Mouse (Mus musculus) G1E (cell line): ENCODE measurements at regions not wholly inside any gene's neighbourhood (a gene's known extent, or its start where the extent isn't known, plus 50 kb on each side); places are given as distances from the start of the nearest gene placed in this dataset.

Experiments used
- CTCF ChIP-seq: IDR thresholded peaks from 2 replicates; pipeline ENCODE4 v1.5.1; 2012; ENCODE audit warnings: low read depth, low read length, inconsistent platforms, mixed read lengths
- GATA2 ChIP-seq: IDR thresholded peaks from 2 replicates; pipeline ENCODE4 v1.6.1; 2012; ENCODE audit warnings: low read depth, low read length, inconsistent platforms, borderline replicate concordance
- POLR2AphosphoS5 ChIP-seq: IDR thresholded peaks from 2 replicates; pipeline ENCODE4 v1.6.1; 2012; ENCODE audit warnings: low read depth, low read length, inconsistent platforms; ENCODE audit not compliant: insufficient replicate concordance

DNA sequence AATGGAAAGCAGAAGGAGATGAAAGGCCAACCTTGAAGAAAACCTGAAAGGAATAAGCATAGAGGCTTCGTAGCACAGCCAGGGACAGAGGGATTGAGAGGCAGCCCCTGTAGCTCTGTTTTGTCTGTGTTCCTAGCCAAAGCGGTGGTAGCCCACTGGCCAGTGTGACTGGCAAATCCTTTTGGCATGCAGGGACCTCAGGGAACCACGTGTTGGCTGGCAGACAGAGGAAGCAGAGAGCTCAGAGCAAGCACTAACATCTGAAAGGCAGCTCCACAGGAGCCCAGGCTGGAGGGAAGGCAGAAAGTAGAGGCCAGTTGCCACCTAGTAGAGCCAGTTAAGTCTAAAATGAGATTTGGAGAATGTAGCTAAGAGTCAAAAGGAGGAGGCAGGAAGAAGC, 842.5 kb upstream of the 2610301B20Rik start:
- TF ChIP-seq CTCF (no peak), POLR2AphosphoS5 (no peak), GATA2 (no peak)
